Mouse (Mus musculus) megakaryocyte, embryonic 14.5 days (primary cell): ENCODE measurements around the gene Mknk2.

Experiments
- FLI1 ChIP-seq: IDR thresholded peaks from 2 replicates; pipeline ENCODE4 v1.6.1; 2012; ENCODE audit warnings: low read length, inconsistent platforms, mixed read lengths
- GATA1 ChIP-seq: IDR thresholded peaks from 3 replicates; pipeline ENCODE4 v1.6.1; 2012; ENCODE audit warnings: mixed read lengths, low read length, inconsistent platforms, borderline replicate concordance

GRCm38 (mm10) chr10:80620365-80620764 is 57.5 kb downstream of the Mknk2 start:
- TF ChIP-seq GATA1 (no peak), FLI1 (no peak)
